Mouse (Mus musculus) urinary bladder, adult 18-20 months (tissue): Measurements from ENCODE around the gene Mdh1.

ENCODE experiments used
- DNase-seq, 2 experiments: peaks; one replicate each; pipeline ENCODE4 v3.0.0; 2022; ENCODE audit warnings: low spot score in 2 of 2, mixed read lengths in 2 of 2

The Mdh1 gene

DNA sequence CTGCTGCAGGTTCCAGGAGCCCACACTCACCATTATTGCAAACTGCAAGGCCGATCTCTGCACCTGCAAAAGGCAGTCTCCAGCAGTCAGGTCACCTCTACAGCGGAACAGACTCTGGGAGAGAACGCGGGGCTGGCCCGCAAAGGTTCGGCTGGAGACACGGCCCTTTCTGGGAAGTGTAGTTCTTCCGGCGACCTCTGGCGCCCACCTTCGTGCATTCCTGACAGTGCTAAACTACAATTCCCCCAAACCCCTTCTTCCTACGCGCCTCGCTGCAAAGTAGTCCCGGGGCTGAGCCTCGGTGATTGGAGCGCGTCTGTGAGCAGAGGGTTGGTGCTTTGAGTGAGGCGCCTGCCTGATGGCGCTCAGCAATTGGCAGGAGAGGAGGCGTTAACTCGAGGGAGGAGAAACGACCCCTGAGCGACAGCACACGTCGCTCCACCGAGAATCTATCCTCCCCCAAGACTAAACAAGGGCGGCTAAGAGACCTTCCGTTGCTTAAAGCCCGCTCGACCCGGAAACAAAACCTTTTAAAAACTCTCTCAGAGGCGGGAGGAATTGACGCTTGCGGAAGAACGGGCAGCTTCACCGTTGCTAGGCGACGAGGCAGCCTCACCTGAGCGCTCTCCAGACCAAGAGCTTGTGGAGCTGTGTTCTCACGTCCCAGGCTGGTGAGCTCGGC, at the start of gene Mdh1, which contains the start of gene Wdpcp:
TSS of gene Mdh1 (minus strand) at position 668 of the 682 bp plus-strand sequence.
TSS of gene Wdpcp (plus strand) at position 536 of the 682 bp plus-strand sequence.
- peak; percentile 79 to 96 for DNase-seq

- no peak for DNase-seq
These were observed 43.7 kb upstream of the Mdh1 start for GRCm38 (mm10) chr11:21615915-21616314.

DNA sequence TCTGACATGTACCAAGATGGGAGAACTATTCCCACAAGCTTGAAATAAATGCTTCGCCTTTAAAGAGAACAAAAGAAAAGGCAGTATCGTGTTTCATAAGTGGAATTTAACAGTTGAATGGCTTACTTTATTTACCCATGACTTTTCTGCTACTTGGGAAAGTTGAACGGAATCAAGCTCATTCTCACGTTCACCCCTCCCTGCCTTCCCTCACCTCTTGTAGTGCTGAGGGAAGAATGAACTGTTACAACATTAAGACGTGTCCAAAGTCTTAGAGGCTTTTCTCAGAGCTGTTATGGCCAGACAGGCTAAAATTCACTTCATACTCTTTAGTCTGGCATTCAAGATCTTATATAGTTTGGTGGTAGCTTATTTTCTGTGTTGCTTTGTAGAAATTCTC, 30.3 kb upstream of the Mdh1 start:
- no peak for DNase-seq

- DNase-seq = no peak
These were observed 11.1 kb upstream of the Mdh1 start for GRCm38 (mm10) chr11:21583286-21583685.

DNA sequence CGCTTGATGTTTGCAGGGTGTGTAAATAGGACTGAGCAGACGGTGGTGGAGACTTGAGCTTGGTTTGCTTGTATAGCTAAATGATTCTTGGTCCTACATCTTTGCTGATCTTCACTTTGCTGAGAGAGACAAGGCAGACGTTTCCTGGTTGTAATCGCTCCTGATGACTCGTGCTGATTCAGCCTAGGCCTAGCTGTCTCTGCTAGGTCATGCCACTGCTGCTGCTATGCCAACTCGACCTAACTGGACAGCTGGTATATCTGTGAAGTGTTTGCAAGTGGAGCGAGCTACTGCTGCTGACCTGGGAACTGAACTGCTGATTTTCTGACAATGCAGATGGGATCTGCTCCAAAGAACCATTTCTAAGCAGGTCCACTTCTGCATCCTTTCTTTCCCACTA, 9.3 kb upstream of the Mdh1 start:
- DNase-seq = no peak

- DNase-seq = no peak
These were observed 1.2 kb downstream of the Mdh1 start for GRCm38 (mm10) chr11:21570973-21571372.

DNA sequence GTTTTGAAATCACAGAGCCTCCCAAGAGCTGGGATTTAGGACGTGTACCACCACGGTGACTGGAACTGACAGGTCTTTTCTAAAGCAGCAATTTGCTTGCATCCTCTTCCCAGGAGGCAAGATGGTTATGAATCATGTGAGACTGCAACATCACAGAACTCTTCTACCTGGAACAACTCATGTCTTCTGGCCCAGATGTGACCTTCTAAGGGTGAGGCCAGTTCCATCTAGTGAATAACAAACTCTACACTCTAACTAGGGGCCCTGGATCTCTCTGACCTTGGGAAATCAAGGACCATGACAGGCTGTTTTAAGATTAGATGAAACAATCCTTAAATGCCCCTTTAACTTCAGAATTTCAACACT, 2.1 kb downstream of the Mdh1 start:
- DNase-seq = no peak

DNA sequence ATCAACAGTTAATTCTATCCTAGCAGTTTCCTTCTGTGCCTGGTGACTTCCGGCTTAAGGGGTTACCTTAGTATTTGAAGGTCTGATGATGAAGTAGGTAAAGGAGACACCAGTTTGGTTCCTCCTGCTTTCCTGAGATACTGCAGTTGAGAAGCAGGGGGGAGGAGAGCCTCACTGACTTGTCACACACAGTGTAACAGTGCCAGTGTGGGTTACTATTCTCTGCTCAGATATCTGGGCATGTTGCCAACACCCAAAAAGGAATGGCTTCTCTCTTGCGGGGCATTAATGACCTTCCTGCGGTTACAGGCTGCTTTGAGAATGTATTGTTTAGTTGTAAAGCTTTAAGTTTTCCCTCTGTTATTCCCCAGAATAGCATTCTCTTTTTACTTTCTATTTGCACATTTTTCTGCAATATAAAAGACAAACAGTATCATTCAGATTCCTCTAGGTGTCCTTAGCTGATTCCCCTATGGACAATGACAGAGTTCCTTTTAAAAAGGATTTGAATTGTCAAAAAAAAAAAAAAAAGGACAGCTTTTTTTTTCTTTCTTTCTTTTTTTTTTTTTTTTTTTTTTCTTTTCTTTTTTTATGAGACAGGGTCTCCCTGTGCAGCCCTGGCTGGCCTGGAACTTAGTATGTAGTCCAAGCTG, 2.6 kb downstream of the Mdh1 start:
- no peak for DNase-seq

DNA sequence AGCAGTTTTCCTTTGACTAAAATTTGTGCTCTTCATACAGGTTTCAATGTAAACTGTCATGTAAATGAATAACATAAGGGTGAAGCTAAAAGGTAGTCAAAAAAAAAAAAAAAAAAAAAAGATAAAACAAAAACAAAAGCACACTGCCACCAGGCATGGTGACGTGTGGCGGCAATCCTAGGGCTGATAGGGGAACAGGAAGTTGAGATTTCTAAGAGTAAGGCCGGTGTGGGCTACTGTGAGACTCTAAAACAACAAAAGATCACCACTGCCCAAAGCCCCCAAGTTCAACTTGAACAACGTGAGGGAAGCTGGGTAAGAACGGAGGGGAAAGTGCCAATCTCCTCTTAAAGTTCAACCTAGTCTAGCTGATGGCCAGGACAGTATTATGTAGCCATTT, 3.2 kb downstream of the Mdh1 start:
- DNase-seq = no peak

- DNase-seq = no peak
These were observed 4.4 kb downstream of the Mdh1 start for GRCm38 (mm10) chr11:21567733-21568132.

DNA sequence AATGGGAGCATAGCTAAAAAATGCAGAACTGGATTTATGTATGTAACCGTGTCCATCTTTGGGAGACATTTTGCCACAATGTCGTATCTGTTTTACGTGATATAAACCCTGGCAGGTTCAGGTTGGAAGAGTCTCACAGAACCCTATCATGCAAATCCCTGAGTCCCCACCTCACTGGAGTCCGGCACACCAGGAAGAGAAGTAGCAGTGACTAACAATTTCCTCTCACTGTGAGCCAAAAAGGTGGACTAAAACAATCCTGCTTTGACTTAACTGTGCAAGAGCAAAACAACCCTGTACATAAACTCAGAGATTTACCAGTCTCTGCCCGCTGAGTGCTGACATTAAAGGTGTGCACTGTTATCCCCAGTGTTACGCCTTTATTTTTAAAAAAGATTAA, 5.2 kb downstream of the Mdh1 start:
- DNase-seq = no peak

- DNase-seq = no peak
These were observed 7.3 kb downstream of the Mdh1 start for GRCm38 (mm10) chr11:21564681-21565405.

- DNase-seq = no peak
These were observed 8.4 kb downstream of the Mdh1 start for GRCm38 (mm10) chr11:21563617-21564325.

- DNase-seq = no peak
These were observed 10.8 kb downstream of the Mdh1 start for GRCm38 (mm10) chr11:21561347-21561746.

GRCm38 (mm10) chr11:21559727-21560126, 12.4 kb downstream of the Mdh1 start:
- no peak for DNase-seq

DNA sequence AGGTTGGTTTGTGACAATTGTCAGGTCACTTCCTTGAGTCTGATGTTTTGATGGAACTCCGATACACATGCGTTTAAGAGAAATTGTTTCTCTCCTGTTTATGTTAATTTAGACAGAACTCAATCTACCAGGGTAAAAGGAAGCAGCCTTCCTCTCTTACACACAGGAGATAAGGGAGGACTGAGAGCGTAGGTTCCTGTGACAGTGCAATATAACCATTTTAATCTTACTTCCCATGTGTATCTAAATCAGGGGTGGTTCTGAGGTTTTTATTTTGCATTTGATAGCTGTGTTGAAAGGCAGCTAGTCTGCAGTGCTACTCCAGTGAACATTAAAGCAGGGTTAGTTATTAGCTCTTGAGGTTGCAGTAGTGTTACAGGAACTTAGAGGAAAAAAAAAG, 20.1 kb downstream of the Mdh1 start:
- no peak for DNase-seq

DNA sequence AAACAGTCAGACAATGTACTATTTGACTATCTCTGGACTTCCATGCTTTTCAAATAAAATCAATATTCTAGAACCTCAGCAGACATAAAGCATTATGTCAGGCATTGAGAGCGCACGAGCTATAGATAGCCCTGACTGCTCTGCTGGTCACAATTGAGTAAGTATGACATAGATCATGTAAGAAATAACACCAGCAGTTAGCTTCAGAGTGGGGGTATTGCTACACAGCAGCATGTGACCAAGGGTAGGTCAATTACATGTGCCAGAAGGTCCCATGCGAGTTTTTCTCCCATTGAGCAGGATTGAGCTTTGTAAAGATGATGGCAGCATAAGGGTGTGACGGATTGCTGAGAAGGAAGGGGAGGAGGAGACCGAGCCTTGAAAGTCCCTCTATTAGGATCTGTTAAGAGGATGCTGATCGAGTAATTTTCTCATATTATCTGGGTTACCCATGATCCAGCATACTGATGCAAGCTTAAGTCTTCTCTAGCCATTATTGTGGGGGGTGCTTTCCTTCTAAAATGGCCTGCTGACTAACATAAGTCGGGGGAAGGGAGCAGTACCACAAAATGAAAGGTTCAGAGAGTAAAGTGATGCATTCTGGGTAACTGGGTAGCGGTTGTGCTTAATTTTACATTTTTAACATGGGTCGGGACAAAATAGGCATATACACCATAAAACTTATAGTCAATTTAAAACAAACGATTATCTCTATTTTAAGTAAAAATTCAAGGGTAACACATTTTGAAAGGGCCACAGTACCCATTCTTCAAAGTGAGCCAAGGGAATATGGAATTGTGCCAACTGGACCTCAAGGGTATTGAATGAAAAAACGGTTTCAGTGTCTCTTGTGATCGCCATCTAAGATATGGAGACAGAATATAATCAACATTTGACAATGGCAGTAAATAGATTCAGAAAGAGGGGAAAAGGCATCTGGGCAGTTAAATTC, 21.7 kb downstream of the Mdh1 start:
- no peak for DNase-seq

- no peak for DNase-seq
These were observed 22.4 kb downstream of the Mdh1 start for GRCm38 (mm10) chr11:21549754-21550153.

DNA sequence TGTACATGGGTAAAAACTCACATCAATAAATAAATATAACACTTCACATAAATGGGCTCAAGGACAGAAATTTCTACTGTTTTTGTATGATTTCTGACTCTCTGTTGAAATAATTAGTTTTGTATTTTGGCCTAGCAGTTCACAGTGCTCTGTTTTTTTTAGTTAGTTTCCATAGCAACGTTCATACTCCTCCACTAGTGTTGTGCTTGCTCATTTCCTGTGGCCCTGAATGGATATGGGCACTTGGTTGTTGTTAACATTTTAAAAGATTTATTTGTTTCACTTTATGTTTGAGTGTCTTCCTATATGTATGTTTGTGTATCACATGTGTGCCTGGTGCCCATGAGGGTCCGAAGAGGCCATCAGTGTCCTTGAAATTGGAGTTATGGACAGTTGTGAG, 23.1 kb downstream of the Mdh1 start:
- no peak for DNase-seq

DNA sequence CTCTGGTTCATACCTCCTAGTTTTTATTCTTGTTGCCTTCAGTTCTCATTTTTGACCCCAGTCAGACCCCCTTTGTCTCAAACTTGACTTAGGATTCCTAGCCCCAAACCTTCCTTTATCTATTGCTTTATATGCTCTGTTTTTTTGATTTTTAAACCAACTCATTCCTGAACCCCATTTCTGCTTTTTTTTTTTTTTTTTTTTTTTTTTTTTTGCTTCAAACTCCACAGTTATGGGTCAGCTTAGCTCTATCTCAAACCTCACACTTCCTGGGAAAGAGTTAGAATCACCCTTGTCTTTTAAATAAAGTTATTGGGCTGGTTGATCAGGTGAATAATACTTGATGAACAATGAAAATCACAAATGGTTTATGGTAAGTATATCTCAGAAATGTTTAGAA, 24.6 kb downstream of the Mdh1 start:
- DNase-seq = no peak

- no peak for DNase-seq
These were observed 25.5 kb downstream of the Mdh1 start for GRCm38 (mm10) chr11:21546671-21547070.
